Mouse (Mus musculus) cortical plate, adult 2 months (tissue): Measurements from ENCODE around the gene Slc52a3. TPM values are rescaled to one million over a fixed set of nuclear protein-coding genes. Genes with fewer than 3 reads are reported as not detected.

Experiments used
- H3K27ac ChIP-seq: fragments of 200-500 bp; 2 replicates; pipeline ENCODE4 v1.5.1; 2012; ENCODE audit warnings: low read length, control low read depth, inconsistent platforms; ENCODE audit not compliant: insufficient read depth
- H3K4me1 ChIP-seq: fragments of 200-500 bp; 2 replicates; pipeline ENCODE4 v1.6.1; 2011; ENCODE audit warnings: low read length; ENCODE audit not compliant: control insufficient read depth, insufficient read depth
- H3K4me3 ChIP-seq: fragments of 200-500 bp; 2 replicates; pipeline ENCODE4 v1.5.1; 2011; ENCODE audit warnings: mild to moderate bottlenecking, low read length, control low read depth; ENCODE audit not compliant: insufficient read depth
- CTCF ChIP-seq: fragments of 200-500 bp; IDR thresholded peaks from 2 replicates; pipeline ENCODE4 v1.5.1; 2011; ENCODE audit warnings: mild to moderate bottlenecking, control low read depth, low read length; ENCODE audit not compliant: insufficient read depth; ENCODE audit errors: extremely low read depth
- POLR2A ChIP-seq: fragments of 200-500 bp; IDR thresholded peaks from 2 replicates; pipeline ENCODE4 v1.6.1; 2011; ENCODE audit warnings: mild to moderate bottlenecking, low read length, control low read depth; ENCODE audit not compliant: insufficient read depth; ENCODE audit errors: extremely low read depth
- polyA plus RNA-seq: library from polyadenylated mRNA; depleted of rRNA; stranded (reverse); fragments of >200 nt; gene quantifications from 2 replicates; pipeline ENCODE4 v1.2.3, GENCODE M21; 2012

The Slc52a3 gene
- polyA plus RNA-seq, 1 experiment: 3.3 TPM

DNA sequence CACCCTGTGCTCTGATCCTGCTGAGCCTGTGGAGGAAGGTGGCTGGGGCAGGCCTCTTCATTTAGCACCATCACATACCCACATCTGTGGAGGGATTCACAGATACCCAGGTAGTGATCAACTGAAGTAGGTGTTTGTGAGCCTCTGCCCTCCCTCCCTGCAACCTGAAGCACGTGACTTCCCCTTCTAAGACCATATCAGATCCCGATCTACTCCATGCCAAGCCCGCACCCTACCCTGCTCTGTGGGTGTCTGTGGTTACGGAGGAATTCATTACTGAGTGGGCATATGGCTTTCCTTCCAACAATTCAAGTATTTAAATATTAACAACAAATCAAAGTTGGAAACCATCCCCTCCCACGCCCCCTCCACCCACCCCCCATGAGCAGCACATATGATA is 33.0 kb upstream of the Slc52a3 start:
- no peak overlapping the region for H3K27ac ChIP-seq
- H3K4me3 ChIP-seq: no peak overlapping the region
- peaks cover 2% of the 10 kb centered on the region; the same call in 1 of the 2 replicates for H3K4me1 ChIP-seq
- TF ChIP-seq CTCF (no peak), POLR2A (no peak)

DNA sequence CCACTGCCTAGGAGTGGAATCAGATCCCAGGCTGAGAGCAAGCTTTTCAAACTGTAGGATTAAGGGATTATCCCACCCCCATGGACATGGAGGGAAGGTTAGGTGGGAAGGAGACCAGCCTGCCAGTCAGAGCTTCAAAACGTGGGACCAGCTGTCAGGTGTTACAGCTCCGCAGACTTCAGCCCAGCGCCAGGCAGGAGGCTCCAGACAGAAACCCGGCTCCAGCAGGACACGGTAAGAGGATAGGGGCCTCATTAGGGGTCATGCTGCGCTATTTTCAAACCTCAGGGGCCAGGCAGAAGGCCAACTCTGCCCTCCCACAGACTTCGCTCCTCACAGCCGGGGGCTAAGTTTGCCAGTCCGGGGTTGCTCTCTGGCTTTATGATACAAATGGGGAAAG is 32.3 kb upstream of the Slc52a3 start:
- Histone ChIP-seq H3K4me3 (no peak overlapping the region), H3K4me1 (peaks cover 2% of the 10 kb centered on the region; the same call in 1 of the 2 replicates), H3K27ac (no peak overlapping the region)
- TF ChIP-seq CTCF (no peak), POLR2A (no peak)

GRCm38 (mm10) chr2:151967176-151967750 is 29.0 kb upstream of the Slc52a3 start:
- no peak overlapping the region for H3K4me3 ChIP-seq
- TF ChIP-seq CTCF: no peak
- no peak for TF ChIP-seq POLR2A

DNA sequence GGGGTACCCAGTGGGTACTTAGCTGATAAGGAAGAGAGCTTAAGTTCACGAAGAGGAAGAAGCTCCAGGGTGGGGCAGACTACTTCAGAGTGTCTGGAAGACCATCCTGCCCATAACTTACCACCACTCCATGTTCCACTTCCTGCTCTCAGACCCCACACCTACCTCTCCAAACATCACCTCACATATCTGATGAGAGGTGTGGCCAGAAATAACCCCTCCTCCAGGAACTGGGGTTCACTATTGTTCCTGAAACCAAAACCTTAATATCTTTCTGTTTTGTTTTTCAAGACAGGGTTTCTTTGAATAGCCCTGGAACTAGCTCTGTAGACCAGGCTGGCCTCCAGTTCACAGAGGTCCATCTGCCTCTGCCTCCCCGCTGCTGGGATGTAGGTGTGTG is 28.5 kb upstream of the Slc52a3 start:
- TF ChIP-seq POLR2A (no peak), CTCF (no peak)
- H3K4me1 ChIP-seq: no peaks in the 10 kb centered on the region
- H3K4me3 ChIP-seq: no peak overlapping the region
- no peak overlapping the region for H3K27ac ChIP-seq

More at GRCm38 (mm10) chr2:151967176-151967750, 29.0 kb upstream of the Slc52a3 start:
- Histone ChIP-seq H3K27ac (no peak overlapping the region), H3K4me1 (no peaks in the 10 kb centered on the region)

- H3K27ac ChIP-seq: no peak overlapping the region
- TF ChIP-seq POLR2A (no peak), CTCF (no peak)
- H3K4me3 ChIP-seq: no peak overlapping the region
- H3K4me1 ChIP-seq: no peaks in the 10 kb centered on the region
These were observed 27.9 kb upstream of the Slc52a3 start for GRCm38 (mm10) chr2:151968451-151968850.

GRCm38 (mm10) chr2:151968986-151969385 is 27.3 kb upstream of the Slc52a3 start:
- Histone ChIP-seq H3K4me1 (no peaks in the 10 kb centered on the region), H3K27ac (no peak overlapping the region), H3K4me3 (no peak overlapping the region)
- TF ChIP-seq POLR2A (no peak), CTCF (no peak)

DNA sequence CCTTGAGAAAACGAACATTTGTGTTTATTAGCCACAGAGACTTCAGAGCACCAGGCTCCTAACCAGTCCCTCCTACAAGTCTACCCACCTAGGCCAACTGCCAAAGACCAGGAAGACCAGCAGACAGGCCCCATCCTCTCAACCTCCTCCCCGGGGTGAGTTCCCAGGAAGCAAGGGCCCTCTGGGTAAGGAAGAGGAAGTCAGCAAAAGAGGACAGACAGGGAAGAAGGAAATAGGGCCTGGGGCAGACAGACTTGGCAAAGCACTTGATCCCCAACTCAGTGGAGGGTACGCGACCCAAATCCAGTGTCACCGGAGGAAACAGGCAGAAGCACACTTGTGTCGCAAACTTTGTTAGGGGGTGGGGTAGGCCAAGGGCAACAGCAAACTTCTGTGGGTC is 26.9 kb upstream of the Slc52a3 start:
- Histone ChIP-seq H3K4me3 (no peak overlapping the region), H3K4me1 (no peaks in the 10 kb centered on the region), H3K27ac (no peak overlapping the region)
- no peak for TF ChIP-seq POLR2A
- no peak for TF ChIP-seq CTCF

- Histone ChIP-seq H3K4me1 (no peaks in the 10 kb centered on the region), H3K27ac (no peak overlapping the region), H3K4me3 (no peak overlapping the region)
- TF ChIP-seq POLR2A: peak; percentile 92
- no peak for TF ChIP-seq CTCF
These were observed 25.8 kb upstream of the Slc52a3 start for GRCm38 (mm10) chr2:151970191-151971172.

DNA sequence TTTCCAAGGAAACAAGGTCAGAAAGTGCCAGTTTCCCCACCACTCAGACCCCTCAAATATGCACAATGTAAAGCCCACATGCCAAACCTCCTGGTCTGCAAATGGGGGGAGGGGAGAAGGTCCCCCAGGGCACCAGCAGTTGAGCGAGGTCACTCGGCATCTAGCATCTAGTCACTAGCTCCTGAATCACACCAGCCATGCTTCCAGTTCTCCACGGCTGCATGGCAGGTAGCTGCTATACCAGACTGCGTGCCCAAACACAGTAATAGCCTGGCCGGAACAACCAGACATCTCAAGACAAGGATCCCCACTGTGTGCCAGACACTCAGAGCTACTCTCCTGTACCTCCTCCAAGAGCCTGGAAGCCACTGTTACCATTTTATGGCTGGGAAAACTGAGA is 24.6 kb upstream of the Slc52a3 start:
- Histone ChIP-seq H3K27ac (no peak overlapping the region), H3K4me3 (no peak overlapping the region), H3K4me1 (no peaks in the 10 kb centered on the region)
- no peak for TF ChIP-seq POLR2A
- no peak for TF ChIP-seq CTCF
